Mouse (Mus musculus) urinary bladder, adult 18-20 months (tissue): ENCODE measurements at regions not wholly inside any gene's neighbourhood (a gene's known extent, or its start where the extent isn't known, plus 50 kb on each side); places are given as distances from the start of the nearest gene placed in this dataset.
"Not testable (repeated sequence)": the region's sequence is repeated elsewhere in the genome, so short reads cannot be mapped to it uniquely, and the experiment has no call there.

Experiments used
- DNase-seq, 2 experiments: peaks; one replicate each; pipeline ENCODE4 v3.0.0; 2022; ENCODE audit warnings: low spot score in 2 of 2, mixed read lengths in 2 of 2

GRCm38 (mm10) chr8:24386462-24386861, 339.2 kb downstream of the Adam3 start:
- peak; percentile 42 to 45 for DNase-seq

- no peak for DNase-seq
These were observed 341.7 kb downstream of the Adam3 start for GRCm38 (mm10) chr8:24383963-24384435.

- no peak for DNase-seq
These were observed 342.3 kb downstream of the Adam3 start for GRCm38 (mm10) chr8:24383130-24383962.

- no peak for DNase-seq
These were observed 343.9 kb downstream of the Adam3 start for GRCm38 (mm10) chr8:24381666-24382253.

GRCm38 (mm10) chr8:24378070-24378469, 347.6 kb downstream of the Adam3 start:
- DNase-seq: no peak

GRCm38 (mm10) chr8:24376846-24377245, 348.8 kb downstream of the Adam3 start:
- not testable (repeated sequence) for DNase-seq

GRCm38 (mm10) chr8:24374503-24374902, 351.1 kb downstream of the Adam3 start:
- no peak for DNase-seq

GRCm38 (mm10) chr8:24372068-24372467, 353.6 kb downstream of the Adam3 start:
- no peak for DNase-seq

- no peak for DNase-seq
These were observed 359.7 kb downstream of the Adam3 start for GRCm38 (mm10) chr8:24366000-24366399.

- no peak for DNase-seq
These were observed 361.0 kb downstream of the Adam3 start for GRCm38 (mm10) chr8:24364685-24365084.

- no peak for DNase-seq
These were observed 366.5 kb downstream of the Adam3 start for GRCm38 (mm10) chr8:24359022-24359600.

- DNase-seq: no peak
These were observed 370.5 kb downstream of the Adam3 start for GRCm38 (mm10) chr8:24355146-24355545.

GRCm38 (mm10) chr8:24353842-24354241, 371.8 kb downstream of the Adam3 start:
- DNase-seq: no peak

GRCm38 (mm10) chr8:24352322-24352721, 373.3 kb downstream of the Adam3 start:
- DNase-seq: no peak

- no peak for DNase-seq
These were observed 373.9 kb downstream of the Adam3 start for GRCm38 (mm10) chr8:24351760-24352159.

- DNase-seq: no peak
These were observed 379.1 kb downstream of the Adam3 start for GRCm38 (mm10) chr8:24346390-24347113.

- no peak for DNase-seq
These were observed 387.0 kb downstream of the Adam3 start for GRCm38 (mm10) chr8:24338694-24339093.

GRCm38 (mm10) chr8:24337635-24338034, 388.0 kb downstream of the Adam3 start:
- DNase-seq: no peak

GRCm38 (mm10) chr8:24335709-24336108, 389.9 kb downstream of the Adam3 start:
- DNase-seq: no peak

- no peak for DNase-seq
These were observed 391.9 kb downstream of the Adam3 start for GRCm38 (mm10) chr8:24333705-24334104.

GRCm38 (mm10) chr8:24310893-24311292, 414.8 kb downstream of the Adam3 start:
- DNase-seq: no peak

- DNase-seq: no peak
These were observed 431.1 kb downstream of the Adam3 start for GRCm38 (mm10) chr8:24294565-24294964.
